Mouse (Mus musculus): ENCODE measurements around the gene Adh5. TPM values are rescaled to one million over a fixed set of nuclear protein-coding genes. Genes with fewer than 3 reads are reported as not detected.

Gene Adh5
- 136 and 163 TPM in 2 replicates for total RNA-seq (2017)

DNA sequence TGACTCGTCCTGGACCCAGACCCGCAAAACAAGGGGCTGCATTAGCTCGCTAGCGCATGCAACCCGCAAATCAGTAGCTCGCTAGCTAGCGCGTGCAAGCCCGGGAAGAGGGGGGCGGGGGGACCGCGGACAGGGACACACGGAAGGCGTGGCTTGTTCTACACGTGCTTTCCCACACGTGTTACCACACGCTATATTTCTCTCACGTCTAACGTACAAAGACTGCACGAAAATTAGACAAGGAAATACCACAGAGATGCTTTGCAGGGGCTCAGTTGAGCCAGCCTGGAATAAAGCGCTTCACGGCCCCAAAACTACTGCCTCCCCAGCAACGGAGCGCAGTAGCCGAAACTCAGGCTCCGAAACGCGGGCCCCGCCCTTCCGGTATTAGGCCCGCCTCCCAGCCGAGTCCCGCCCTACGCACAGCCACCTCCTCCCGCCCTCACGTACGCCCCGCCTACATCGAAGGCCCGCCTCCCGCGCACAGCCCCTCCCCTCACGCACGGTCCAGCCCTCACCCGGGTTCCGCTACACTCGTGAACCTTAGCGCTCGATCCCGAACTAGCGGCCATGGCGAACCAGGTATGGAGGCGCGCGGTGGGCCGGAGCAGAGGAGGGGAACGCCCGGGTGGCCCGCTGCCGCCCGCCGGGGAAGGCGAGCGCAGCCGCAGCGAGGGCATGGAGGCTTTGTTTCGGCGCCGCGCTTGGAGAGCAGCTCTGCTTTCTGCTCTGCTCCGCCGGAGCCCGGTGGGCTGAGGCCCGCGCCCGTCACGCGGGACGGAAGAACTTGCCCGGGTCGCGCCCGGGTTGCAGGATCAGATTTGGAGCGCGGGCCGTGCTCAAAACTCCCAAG is at the start of gene Adh5:
Adh5 (plus strand) TSS at position 482 of the 853 bp plus-strand sequence.
- ATAC-seq (replicated peaks in 1 of 2; ENCODE audit: insufficient read depth in 1 of 2, low FRiP score in 2 of 2, low TSS enrichment in 1 of 2, low read depth in 1 of 2, poor library complexity in 2 of 2, severe bottlenecking in 2 of 2), result peak; percentile 94 to 97

DNA sequence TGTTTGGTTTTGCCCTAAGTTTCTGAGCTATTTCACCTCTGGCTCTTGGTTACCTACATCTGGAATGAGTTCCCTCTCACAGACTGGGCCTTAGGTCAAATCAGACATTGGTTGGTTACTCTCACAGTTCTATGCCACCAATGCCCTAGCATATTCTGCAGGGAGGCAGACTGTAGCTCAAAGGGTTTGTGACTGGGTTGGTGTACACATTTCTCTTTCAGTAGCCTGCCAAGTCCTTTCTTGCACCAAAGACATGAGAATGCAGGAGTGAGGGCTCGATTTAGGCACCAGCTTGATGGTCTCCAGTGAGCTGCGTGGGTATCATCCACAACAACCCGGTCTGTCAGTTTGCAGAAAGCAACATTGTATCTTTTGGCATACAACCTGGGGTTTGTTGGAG is 38.0 kb upstream of the Adh5 start:
- no peak for ATAC-seq (replicated peaks in 1 of 2; ENCODE audit: insufficient read depth in 1 of 2, low FRiP score in 2 of 2, low TSS enrichment in 1 of 2, low read depth in 1 of 2, poor library complexity in 2 of 2, severe bottlenecking in 2 of 2)

DNA sequence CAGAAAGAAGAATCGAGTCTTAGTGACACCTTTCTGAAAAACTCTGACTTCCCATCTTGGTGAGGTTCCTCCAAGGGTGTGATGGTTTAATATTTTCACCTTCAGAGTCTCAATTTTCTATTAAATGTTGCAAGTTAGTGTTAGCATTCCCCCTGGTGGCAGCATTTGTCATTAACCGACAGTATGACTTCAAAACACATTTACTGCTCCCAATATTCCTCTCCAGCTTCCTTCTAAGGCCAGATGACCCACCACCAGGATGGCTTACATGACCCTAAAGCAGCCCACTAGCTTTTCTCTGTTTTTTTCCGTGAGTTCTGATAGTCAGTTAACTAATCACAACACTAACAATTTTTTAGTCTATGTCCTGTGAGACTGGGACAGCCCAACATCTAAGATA is 37.6 kb upstream of the Adh5 start:
- 0 out of 4 replicates have a peak, but pooled peaks have one; percentile 32 to 46 for ATAC-seq (replicated peaks in 1 of 2; ENCODE audit: insufficient read depth in 1 of 2, low FRiP score in 2 of 2, low TSS enrichment in 1 of 2, low read depth in 1 of 2, poor library complexity in 2 of 2, severe bottlenecking in 2 of 2)

DNA sequence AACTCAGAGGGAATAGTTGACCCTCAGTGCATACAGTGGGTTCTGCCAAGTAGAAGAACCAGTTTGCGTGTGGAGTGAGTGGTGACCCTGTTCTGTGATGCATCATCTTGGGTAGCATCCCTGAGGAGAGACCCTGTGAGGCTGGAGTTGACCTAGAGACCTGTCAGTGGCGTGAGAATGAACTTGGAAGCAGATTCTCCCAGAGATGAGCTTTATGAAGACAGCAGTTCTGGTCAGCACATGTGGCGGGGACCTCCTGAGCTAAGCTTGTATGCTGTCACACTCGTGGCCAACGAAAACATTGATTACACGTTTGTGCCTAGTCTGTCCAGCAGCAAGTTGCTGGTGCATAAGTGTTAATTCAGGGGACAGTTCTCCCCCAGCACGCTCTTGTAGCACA is 37.1 kb upstream of the Adh5 start:
- no peak for ATAC-seq (replicated peaks in 1 of 2; ENCODE audit: insufficient read depth in 1 of 2, low FRiP score in 2 of 2, low TSS enrichment in 1 of 2, low read depth in 1 of 2, poor library complexity in 2 of 2, severe bottlenecking in 2 of 2)

DNA sequence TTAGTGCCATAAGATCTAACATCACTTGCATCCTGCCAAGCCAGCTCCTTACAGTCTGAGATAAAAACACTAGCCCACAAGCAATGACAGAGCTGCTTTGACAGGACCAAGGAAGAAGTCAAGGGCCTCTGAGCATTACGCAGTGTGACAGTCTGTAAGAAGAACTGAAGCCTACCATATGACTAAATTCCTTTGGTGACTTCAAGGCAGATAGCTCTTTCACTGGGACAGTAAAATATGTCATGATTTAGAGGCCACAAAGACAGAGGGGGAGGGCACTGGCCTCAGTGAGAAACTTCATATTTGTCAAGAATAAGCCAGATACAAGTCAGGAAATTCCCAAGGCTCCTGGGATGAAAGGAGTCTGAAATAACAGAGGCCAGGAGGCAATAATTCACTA is 35.0 kb upstream of the Adh5 start:
- ATAC-seq (replicated peaks in 1 of 2; ENCODE audit: insufficient read depth in 1 of 2, low FRiP score in 2 of 2, low TSS enrichment in 1 of 2, low read depth in 1 of 2, poor library complexity in 2 of 2, severe bottlenecking in 2 of 2), result no peak

DNA sequence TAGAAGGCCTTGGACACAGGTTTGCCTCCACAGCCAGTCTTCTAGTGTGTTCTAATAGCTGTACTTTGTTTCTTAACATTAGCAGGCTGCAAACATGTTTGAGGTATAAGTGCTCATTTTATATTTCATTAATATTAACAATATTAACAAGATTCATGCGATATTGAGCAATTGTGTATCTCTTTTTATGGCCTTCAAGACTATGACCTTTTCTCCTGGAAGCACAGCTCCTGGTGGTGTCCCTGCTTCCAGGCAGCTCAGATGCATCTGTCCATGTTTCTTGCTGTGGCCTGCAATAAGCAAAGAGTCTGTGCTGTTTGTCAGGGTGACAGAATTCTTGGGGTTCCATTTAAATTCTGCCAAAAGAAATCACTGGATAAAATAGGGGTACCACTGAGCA is 33.3 kb upstream of the Adh5 start:
- ATAC-seq (replicated peaks in 1 of 2; ENCODE audit: insufficient read depth in 1 of 2, low FRiP score in 2 of 2, low TSS enrichment in 1 of 2, low read depth in 1 of 2, poor library complexity in 2 of 2, severe bottlenecking in 2 of 2), result no peak

DNA sequence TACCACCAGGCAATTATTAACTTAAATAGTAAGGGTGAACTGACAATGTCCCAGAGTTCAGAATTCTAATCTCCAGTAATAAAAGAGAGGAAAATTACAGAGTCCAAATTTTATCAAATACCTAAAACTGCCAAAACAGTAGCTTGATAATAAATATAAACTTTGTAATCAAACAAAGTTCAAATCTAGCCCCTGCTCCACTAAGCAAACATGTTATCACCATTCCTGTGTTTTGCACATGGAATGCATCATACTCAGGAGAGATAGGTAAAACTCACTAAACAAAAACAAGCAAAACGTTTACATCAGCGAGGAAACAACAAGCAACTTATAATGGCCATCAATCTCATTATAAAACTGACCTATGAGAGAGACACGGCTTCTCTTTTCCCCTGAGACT is 32.7 kb upstream of the Adh5 start:
- no peak for ATAC-seq (replicated peaks in 1 of 2; ENCODE audit: insufficient read depth in 1 of 2, low FRiP score in 2 of 2, low TSS enrichment in 1 of 2, low read depth in 1 of 2, poor library complexity in 2 of 2, severe bottlenecking in 2 of 2)

DNA sequence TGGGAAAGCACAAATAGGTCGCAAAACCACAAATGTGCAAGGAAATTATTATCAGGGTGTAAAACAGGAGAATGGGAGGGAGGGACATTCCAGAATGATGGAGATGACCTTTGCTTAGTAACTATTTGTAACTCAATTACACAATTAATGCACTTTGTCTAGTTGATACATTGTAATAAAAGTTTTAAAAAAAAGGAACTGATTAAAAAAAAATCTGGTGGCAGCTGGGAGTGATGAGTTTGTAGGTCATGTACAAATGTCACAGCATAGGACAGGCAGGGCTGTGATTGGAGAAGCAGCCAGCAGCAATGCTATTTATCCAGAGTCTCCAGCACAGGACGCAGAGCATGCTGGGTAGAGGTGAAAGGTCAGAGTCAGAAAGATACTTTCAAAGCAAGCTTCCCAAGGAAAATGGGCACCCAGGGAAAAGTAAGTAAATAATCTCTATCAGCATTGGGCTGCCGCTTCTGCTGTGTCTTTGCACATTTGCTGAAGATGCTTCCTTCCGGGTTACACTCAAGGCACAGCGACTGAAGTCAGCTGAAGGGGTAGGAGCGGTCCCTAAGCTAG is 27.7 kb upstream of the Adh5 start, which contains the start of gene Adh4:
Adh4 (plus strand) TSS at position 346 of the 570 bp plus-strand sequence.
- no peak for ATAC-seq (replicated peaks in 1 of 2; ENCODE audit: insufficient read depth in 1 of 2, low FRiP score in 2 of 2, low TSS enrichment in 1 of 2, low read depth in 1 of 2, poor library complexity in 2 of 2, severe bottlenecking in 2 of 2)

DNA sequence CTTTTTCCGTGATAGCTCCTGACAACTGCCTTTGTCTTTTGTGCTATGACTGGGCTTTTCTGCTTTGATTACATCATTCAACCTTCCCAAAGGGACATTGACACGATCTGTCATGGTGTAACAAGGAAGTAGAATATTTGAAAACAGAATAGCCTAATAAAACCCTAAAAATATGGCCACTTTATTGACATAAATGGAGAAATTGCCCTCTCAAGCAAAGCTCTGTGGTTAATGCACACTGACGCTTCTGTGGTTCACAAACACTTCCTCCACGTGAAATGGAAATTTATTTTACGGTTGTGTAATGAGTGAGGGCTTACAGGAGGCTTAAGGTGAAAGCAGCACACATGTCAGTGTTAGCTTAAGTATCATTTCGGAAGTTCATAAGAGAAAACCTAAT is 23.5 kb upstream of the Adh5 start:
- peak; percentile 97 for ATAC-seq (replicated peaks in 1 of 2; ENCODE audit: insufficient read depth in 1 of 2, low FRiP score in 2 of 2, low TSS enrichment in 1 of 2, low read depth in 1 of 2, poor library complexity in 2 of 2, severe bottlenecking in 2 of 2)

DNA sequence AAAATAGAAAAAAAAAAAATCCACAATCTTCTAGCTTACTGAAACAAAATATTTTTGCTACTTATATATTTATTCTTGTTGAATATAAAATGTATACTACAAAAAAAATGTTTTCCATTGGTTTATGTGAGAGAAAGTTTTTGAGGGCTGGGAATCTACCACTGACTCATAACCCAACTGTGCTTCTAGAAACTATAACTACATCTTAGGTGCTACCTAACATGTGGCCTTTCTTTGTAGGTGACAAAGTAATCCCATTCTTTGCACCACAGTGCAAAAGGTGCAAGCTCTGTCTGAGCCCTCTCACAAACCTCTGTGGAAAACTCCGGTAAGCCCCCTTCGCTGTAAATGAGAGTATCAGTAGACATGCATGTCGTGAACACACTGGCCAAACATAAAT is 22.5 kb upstream of the Adh5 start:
- no peak for ATAC-seq (replicated peaks in 1 of 2; ENCODE audit: insufficient read depth in 1 of 2, low FRiP score in 2 of 2, low TSS enrichment in 1 of 2, low read depth in 1 of 2, poor library complexity in 2 of 2, severe bottlenecking in 2 of 2)

DNA sequence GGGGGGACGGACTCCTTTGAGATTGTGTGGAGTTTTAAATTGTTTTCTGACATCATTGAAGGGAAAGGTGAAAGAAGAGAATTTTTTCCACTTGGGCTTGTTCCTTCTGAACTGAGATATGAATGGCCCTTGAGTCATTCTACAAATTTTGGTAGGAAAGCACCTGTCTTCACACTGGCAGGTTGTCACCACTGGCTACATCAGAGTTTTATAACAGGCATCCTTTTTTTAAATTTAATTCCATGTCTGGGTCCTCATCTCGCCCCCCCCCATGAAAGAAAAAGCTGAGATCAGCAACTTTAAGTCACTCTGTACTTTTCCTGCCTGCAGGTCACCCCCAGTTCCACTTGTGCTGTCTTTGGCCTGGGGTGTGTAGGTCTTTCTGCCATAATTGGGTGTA is 19.2 kb upstream of the Adh5 start:
- ATAC-seq (replicated peaks in 1 of 2; ENCODE audit: insufficient read depth in 1 of 2, low FRiP score in 2 of 2, low TSS enrichment in 1 of 2, low read depth in 1 of 2, poor library complexity in 2 of 2, severe bottlenecking in 2 of 2), result no peak

DNA sequence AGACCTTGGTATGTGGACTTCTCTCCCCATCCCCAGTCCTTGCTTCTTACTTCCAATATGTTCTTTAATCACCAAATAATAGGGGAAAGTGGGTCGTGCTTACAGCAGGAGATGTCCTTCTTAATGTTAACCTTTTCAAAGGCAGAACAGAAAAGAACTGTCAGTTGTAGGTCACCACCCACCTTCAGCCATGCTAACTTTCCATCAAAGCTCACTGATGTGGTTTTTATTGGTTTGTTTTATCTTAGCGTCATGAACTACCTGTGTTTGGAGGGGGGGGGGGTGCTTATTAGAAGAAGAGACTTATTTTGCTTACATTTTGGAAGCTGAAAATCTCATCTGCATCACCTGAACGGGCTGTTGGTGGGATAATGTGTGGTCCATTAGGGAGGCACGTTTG is 18.6 kb upstream of the Adh5 start:
- ATAC-seq (replicated peaks in 1 of 2; ENCODE audit: insufficient read depth in 1 of 2, low FRiP score in 2 of 2, low TSS enrichment in 1 of 2, low read depth in 1 of 2, poor library complexity in 2 of 2, severe bottlenecking in 2 of 2), result no peak

DNA sequence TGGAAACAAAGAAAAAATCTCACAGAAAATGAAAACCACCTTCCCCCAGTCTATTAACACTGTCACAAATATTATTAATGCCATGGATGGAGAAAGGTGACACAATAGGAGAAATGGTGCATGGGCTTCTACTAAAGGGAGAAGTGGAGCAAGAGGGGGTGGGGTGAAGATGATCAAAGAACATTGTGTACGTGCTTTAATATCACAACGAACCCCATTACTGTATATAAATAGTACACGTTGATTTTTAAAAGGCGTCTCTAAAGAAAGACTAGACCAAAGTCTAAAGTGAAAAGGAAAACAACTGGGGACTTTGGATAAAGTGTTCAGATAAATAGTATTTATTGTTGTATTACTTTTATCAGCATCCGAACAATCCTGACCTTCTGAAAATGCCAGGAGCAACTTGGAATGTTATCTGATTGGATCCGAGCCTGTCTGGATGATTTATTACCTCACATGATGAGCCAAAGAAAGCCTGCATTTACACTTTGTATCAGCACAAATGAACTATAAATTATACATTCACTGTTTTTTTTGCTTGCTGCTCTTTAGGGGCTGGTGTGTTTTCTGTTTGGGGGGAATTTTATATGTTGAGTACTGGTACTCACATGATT is 12.4 kb upstream of the Adh5 start:
- no peak for ATAC-seq (replicated peaks in 1 of 2; ENCODE audit: insufficient read depth in 1 of 2, low FRiP score in 2 of 2, low TSS enrichment in 1 of 2, low read depth in 1 of 2, poor library complexity in 2 of 2, severe bottlenecking in 2 of 2)

DNA sequence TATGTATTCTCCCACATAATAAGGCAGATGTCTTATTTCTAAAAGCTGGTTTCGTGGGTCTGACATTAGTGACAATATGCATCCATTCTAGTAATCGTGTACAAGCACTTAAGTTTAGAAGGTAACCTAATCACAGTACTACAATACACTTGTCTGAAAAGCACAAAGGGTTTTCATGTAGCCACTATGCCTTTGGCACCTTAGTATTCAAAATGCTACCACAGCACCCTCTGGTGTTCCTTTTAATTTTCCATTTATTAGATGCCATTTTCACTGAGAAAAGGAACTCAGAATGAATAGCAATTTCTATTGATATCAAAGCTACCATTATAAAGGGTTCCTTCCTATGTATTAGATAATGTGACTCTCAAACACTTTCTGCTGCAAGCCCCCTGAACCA is 11.1 kb upstream of the Adh5 start:
- peak; percentile 46 to 53; a peak in 1 of 4 replicates for ATAC-seq (replicated peaks in 1 of 2; ENCODE audit: insufficient read depth in 1 of 2, low FRiP score in 2 of 2, low TSS enrichment in 1 of 2, low read depth in 1 of 2, poor library complexity in 2 of 2, severe bottlenecking in 2 of 2)

DNA sequence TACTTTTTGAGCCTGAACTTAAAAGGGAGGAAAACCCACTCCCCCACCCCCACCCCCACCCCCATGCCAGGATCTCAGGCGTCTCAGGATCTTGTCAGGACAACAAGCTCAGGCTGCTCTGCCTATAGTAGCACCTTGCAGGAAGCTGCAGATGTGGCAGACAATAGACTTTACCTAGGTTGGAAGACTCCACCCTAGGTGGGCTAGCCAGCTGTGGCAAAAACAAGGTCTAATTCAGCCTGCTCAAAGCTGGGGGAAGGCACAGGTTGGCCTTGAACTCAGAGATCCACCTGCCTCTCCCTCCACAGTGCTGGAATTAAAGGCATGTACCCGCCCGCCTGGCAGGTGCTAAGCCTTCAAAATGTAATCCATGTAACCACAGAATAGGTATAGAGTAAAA is 4.2 kb upstream of the Adh5 start:
- ATAC-seq (replicated peaks in 1 of 2; ENCODE audit: insufficient read depth in 1 of 2, low FRiP score in 2 of 2, low TSS enrichment in 1 of 2, low read depth in 1 of 2, poor library complexity in 2 of 2, severe bottlenecking in 2 of 2), result no peak

DNA sequence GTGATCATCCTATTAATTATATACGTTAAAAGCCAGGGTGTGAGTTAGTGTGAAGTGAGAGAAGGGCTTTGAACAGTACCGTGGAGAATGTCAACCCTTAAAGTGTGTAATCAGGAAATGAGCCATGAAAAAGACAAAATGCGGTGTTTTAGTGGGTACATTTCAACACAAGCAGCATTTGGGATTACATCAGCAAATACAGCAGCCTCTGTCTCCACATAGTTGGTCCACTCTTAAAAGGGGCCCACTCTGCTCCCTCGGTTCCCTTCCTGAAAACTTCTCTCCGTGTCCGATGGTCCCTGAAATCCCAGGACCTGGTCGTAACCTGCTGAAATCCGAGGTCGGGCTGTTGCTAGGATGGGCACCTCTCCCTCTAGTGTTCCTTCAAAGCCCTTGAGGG is 690 bp upstream of the Adh5 start:
- ATAC-seq (replicated peaks in 1 of 2; ENCODE audit: insufficient read depth in 1 of 2, low FRiP score in 2 of 2, low TSS enrichment in 1 of 2, low read depth in 1 of 2, poor library complexity in 2 of 2, severe bottlenecking in 2 of 2), result peak; percentile 3 to 20; a peak in 2 of 4 replicates

DNA sequence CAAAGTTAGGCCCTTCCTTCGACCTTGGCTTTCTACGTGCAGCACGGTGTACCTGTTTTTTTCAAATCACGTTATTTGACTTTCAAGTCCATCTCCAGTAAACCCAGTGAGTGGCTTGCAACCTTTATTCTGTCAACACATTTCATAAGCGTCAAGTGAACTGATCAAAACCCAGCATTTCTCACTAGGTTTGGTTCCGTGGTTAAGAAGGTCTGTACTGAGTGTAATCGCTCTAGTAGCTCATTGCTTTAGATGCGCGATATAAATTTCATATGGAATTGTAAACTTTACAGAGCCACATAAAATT is 525 bp downstream of the Adh5 start:
- no peak for ATAC-seq (replicated peaks in 1 of 2; ENCODE audit: insufficient read depth in 1 of 2, low FRiP score in 2 of 2, low TSS enrichment in 1 of 2, low read depth in 1 of 2, poor library complexity in 2 of 2, severe bottlenecking in 2 of 2)

DNA sequence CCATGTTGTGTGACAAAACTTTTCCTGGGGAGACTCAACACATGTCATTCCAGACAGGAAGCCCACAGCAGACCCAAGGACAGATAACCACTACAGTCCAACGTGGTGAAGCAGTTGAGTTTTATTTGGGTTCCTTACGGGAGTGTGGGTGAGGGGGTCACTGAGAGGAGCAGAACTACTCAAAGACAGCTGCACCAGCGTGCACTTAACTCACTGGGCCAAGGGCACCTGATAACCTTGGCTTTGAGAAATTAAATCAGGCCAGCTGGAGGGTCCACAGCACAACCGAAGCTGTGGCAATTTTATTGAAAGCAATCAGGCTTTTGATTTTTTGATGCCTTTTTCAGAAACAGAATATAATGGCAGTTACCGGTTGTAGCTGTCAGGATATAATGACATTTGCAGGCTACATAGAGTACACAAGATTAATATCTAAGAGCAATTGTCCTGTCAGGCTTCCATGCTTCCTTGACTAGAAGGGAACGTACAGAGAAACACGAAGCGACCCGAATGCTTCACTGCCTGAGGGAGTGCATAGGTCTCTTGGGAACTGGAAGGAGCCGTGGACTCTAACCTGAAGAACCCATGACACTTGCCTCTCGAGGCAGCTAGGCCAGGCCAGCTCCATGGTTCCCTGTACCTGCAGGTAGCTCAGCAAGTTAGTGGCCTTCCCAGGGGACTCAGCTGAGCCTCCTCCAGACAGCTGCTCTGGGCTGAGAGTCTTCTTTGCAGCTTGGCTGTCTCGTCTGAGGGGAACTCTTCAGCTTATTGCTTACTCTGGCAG is 5.4 kb downstream of the Adh5 start:
- no peak for ATAC-seq (replicated peaks in 1 of 2; ENCODE audit: insufficient read depth in 1 of 2, low FRiP score in 2 of 2, low TSS enrichment in 1 of 2, low read depth in 1 of 2, poor library complexity in 2 of 2, severe bottlenecking in 2 of 2)
